8 mouse cellular contexts compared by ENCODE assay signal in genomic region chr16:31943980-31944379, GRCm38 (mm10). TPM values are rescaled to one million over a fixed set of nuclear protein-coding genes. Genes with fewer than 3 reads are reported as not detected.
DNase-seq lines count a peak whose midpoint lies in the region; ATAC-seq and TF ChIP-seq lines count a peak whose summit lies in the region.

No protein-coding gene starts in this region.

- WGBS in embryonic facial prominence, embryonic 11.5 days: 4% methylated on average over 10 of the region's 10 CpGs
- WGBS in heart, embryonic 12.5 days: 5% methylated on average over 10 of the region's 10 CpGs
- WGBS in kidney, postnatal 0 days: 3% methylated on average over 10 of the region's 10 CpGs
- WGBS in lung, embryonic 16.5 days: 5% methylated on average over 10 of the region's 10 CpGs

- no peak overlapping the region for H3K4me2 ChIP-seq in embryonic facial prominence, embryonic 11.5 days (ENCODE audit: low read depth, low read length)
- H3K4me2 ChIP-seq in heart, embryonic 12.5 days: peak overlapping the region; percentile 6; the same call in 1 of the 2 replicates
- no peak overlapping the region for H3K4me2 ChIP-seq in kidney, postnatal 0 days (ENCODE audit: low read length)
- no peak overlapping the region for H3K4me2 ChIP-seq in lung, embryonic 16.5 days (ENCODE audit: low read depth, low read length)

- H3K27ac ChIP-seq in embryonic facial prominence, embryonic 11.5 days (replicated peaks; ENCODE audit: low read depth, low read length): no peak overlapping the region
- H3K27ac ChIP-seq in heart, embryonic 12.5 days (ENCODE audit: poor library complexity, severe bottlenecking): no peak overlapping the region
- H3K27ac ChIP-seq in kidney, postnatal 0 days: no peak overlapping the region
- no peak overlapping the region for H3K27ac ChIP-seq in lung, embryonic 16.5 days (ENCODE audit: low read length)

- ATAC-seq in embryonic facial prominence, embryonic 11.5 days (replicated peaks; ENCODE audit: insufficient number of reproducible peaks, low FRiP score, low TSS enrichment, low read depth): 0 out of 2 replicates have a peak, but pooled peaks have one; percentile 25
- no peak for ATAC-seq in heart, embryonic 12.5 days (ENCODE audit: insufficient number of reproducible peaks, low FRiP score)
- peak; percentile 35; the same call in 1 of the 2 replicates for ATAC-seq in kidney, postnatal 0 days (replicated peaks; ENCODE audit: low FRiP score, low read depth)
- ATAC-seq in lung, embryonic 16.5 days (ENCODE audit: low read depth): peak; percentile 21; the same call in 1 of the 2 replicates

- peak; percentile 83 for TF ChIP-seq CTCF in kidney, postnatal 0 days (IDR thresholded peaks at IDR 0.05; ENCODE audit: low read depth)

- H3K4me3 ChIP-seq in embryonic facial prominence, embryonic 11.5 days (ENCODE audit: low read depth, low read length): no peak overlapping the region
- no peak overlapping the region for H3K4me3 ChIP-seq in heart, embryonic 12.5 days
- no peak overlapping the region for H3K4me3 ChIP-seq in kidney, postnatal 0 days (replicated peaks; ENCODE audit: low read depth, low read length)
- no peak overlapping the region for H3K4me3 ChIP-seq in lung, embryonic 16.5 days (ENCODE audit: low read length)

- no peaks in the 10 kb centered on the region for H3K4me1 ChIP-seq in embryonic facial prominence, embryonic 11.5 days (ENCODE audit: control insufficient read depth, insufficient read depth, low read length)
- peaks cover 28% of the 10 kb centered on the region for H3K4me1 ChIP-seq in heart, embryonic 12.5 days (replicated peaks)
- peaks cover 11% of the 10 kb centered on the region for H3K4me1 ChIP-seq in kidney, postnatal 0 days (replicated peaks; ENCODE audit: insufficient read depth, low read length)
- H3K4me1 ChIP-seq in lung, embryonic 16.5 days (replicated peaks; ENCODE audit: control insufficient read depth, insufficient read depth, low read length): peaks cover 13% of the 10 kb centered on the region

- H3K36me3 ChIP-seq in embryonic facial prominence, embryonic 11.5 days (replicated peaks; ENCODE audit: control insufficient read depth, insufficient read depth, low read depth, low read length): no peaks in the 10 kb centered on the region
- H3K36me3 ChIP-seq in heart, embryonic 12.5 days: peaks cover 12% of the 10 kb centered on the region; the same call in 1 of the 2 replicates
- no peaks in the 10 kb centered on the region for H3K36me3 ChIP-seq in kidney, postnatal 0 days (ENCODE audit: insufficient read depth, low read length)
- H3K36me3 ChIP-seq in lung, embryonic 16.5 days (ENCODE audit: control insufficient read depth, insufficient read depth, low read length): no peaks in the 10 kb centered on the region

- no peak overlapping the region for H3K9ac ChIP-seq in embryonic facial prominence, embryonic 11.5 days (replicated peaks; ENCODE audit: low read length)
- 0 out of 2 replicates have a peak overlapping the region, but pooled peaks have one; percentile 43 for H3K9ac ChIP-seq in heart, embryonic 12.5 days
- H3K9ac ChIP-seq in kidney, postnatal 0 days (ENCODE audit: low read depth, low read length): no peak overlapping the region
- H3K9ac ChIP-seq in lung, embryonic 16.5 days (ENCODE audit: low read length): 0 out of 2 replicates have a peak overlapping the region, but pooled peaks have one; percentile 32

- no peaks in the 10 kb centered on the region for H3K9me3 ChIP-seq in embryonic facial prominence, embryonic 11.5 days (replicated peaks; ENCODE audit: control insufficient read depth, low read length)
- H3K9me3 ChIP-seq in heart, embryonic 12.5 days (replicated peaks): no peaks in the 10 kb centered on the region
- no peaks in the 10 kb centered on the region for H3K9me3 ChIP-seq in kidney, postnatal 0 days (replicated peaks; ENCODE audit: low read length)
- no peaks in the 10 kb centered on the region for H3K9me3 ChIP-seq in lung, embryonic 16.5 days (ENCODE audit: control insufficient read depth, low read length)

- H3K27me3 ChIP-seq in embryonic facial prominence, embryonic 11.5 days (ENCODE audit: control insufficient read depth, insufficient read depth, low read length): no peaks in the 10 kb centered on the region
- H3K27me3 ChIP-seq in heart, embryonic 12.5 days (replicated peaks): no peaks in the 10 kb centered on the region
- no peaks in the 10 kb centered on the region for H3K27me3 ChIP-seq in kidney, postnatal 0 days (ENCODE audit: insufficient read depth, low read length)
- H3K27me3 ChIP-seq in lung, embryonic 16.5 days (ENCODE audit: control insufficient read depth, insufficient read depth, low read depth, low read length): no peaks in the 10 kb centered on the region

- DNase-seq in CD8-positive naive resting alpha-beta T cell, adult 2 months (ENCODE audit: low read depth in 2 of 2, low spot score in 2 of 2): peak; percentile 72 to 81
- peak; percentile 78 to 89 for DNase-seq in adrenal gland, postnatal 36 days
- peak; percentile 89 for DNase-seq in embryonic facial prominence, embryonic 11.5 days (ENCODE audit: low spot score)
- DNase-seq in kidney, postnatal 0 days (ENCODE audit: low spot score): peak; percentile 86
- peak; percentile 55 for DNase-seq in ovary, postnatal 14 days (ENCODE audit: low spot score)
- peak; percentile 58 to 87 for DNase-seq in thymus, postnatal 10 days (ENCODE audit: low spot score in 2 of 2)

RNA-seq across cellular contexts. Expression of gene 0610012G03Rik, which starts 4.3 kb away (rescaled TPM):
- 10 to 100 TPM; 42.0 to 42.9 TPM for total RNA-seq in adrenal gland, postnatal 36 days (2021)
- 86.6 and 90.6 TPM in 2 replicates for polyA plus RNA-seq in embryonic facial prominence, embryonic 11.5 days (2014; fragmentation: Nextera tagmentation; extraction: Ambion mirVana)
- 90.3 and 91.4 TPM in 2 replicates for polyA plus RNA-seq in heart, embryonic 12.5 days (2016; fragmentation: Nextera tagmentation; extraction: Ambion mirVana)
- 137 and 140 TPM in 2 replicates for polyA plus RNA-seq in kidney, postnatal 0 days (2015; fragmentation: Nextera tagmentation; extraction: Ambion mirVana)
- 68.1 and 71.8 TPM in 2 replicates for polyA plus RNA-seq in lung, embryonic 16.5 days (2015; fragmentation: Nextera tagmentation; extraction: Ambion mirVana)

RNA-seq across cellular contexts. Expression of gene Ncbp2, which starts 4.3 kb away (rescaled TPM):
- 10 to 100 TPM; 52.8 to 57.9 TPM for total RNA-seq in adrenal gland, postnatal 36 days (2021)
- polyA plus RNA-seq in embryonic facial prominence, embryonic 11.5 days (2014; fragmentation: Nextera tagmentation; extraction: Ambion mirVana): 173 TPM in 2 replicates
- polyA plus RNA-seq in heart, embryonic 12.5 days (2016; fragmentation: Nextera tagmentation; extraction: Ambion mirVana): 79.4 and 85.0 TPM in 2 replicates
- polyA plus RNA-seq in kidney, postnatal 0 days (2015; fragmentation: Nextera tagmentation; extraction: Ambion mirVana): 79.1 and 82.4 TPM in 2 replicates
- polyA plus RNA-seq in lung, embryonic 16.5 days (2015; fragmentation: Nextera tagmentation; extraction: Ambion mirVana): 102 and 107 TPM in 2 replicates

RNA-seq across cellular contexts. Expression of gene Pigz, which starts 10.3 kb away (rescaled TPM):
- total RNA-seq in adrenal gland, postnatal 36 days (2021): 1 to 10 TPM in 1 of 2 experiments, under 1 TPM in 1; 0.23 to 1.0 TPM
- 0.41 and 0.56 TPM in 2 replicates for polyA plus RNA-seq in embryonic facial prominence, embryonic 11.5 days (2014; fragmentation: Nextera tagmentation; extraction: Ambion mirVana)
- 0.32 and 0.52 TPM in 2 replicates for polyA plus RNA-seq in heart, embryonic 12.5 days (2016; fragmentation: Nextera tagmentation; extraction: Ambion mirVana)
- 1.8 and 2.2 TPM in 2 replicates for polyA plus RNA-seq in kidney, postnatal 0 days (2015; fragmentation: Nextera tagmentation; extraction: Ambion mirVana)
- polyA plus RNA-seq in lung, embryonic 16.5 days (2015; fragmentation: Nextera tagmentation; extraction: Ambion mirVana): 0.33 and 0.40 TPM in 2 replicates

RNA-seq across cellular contexts. Expression of gene Senp5, which starts 59.1 kb away (rescaled TPM):
- 10 to 100 TPM; 21.6 to 25.6 TPM for total RNA-seq in adrenal gland, postnatal 36 days (2021)
- 10.0 and 10.9 TPM in 2 replicates for polyA plus RNA-seq in embryonic facial prominence, embryonic 11.5 days (2014; fragmentation: Nextera tagmentation; extraction: Ambion mirVana)
- 17.1 and 17.9 TPM in 2 replicates for polyA plus RNA-seq in heart, embryonic 12.5 days (2016; fragmentation: Nextera tagmentation; extraction: Ambion mirVana)
- 7.0 and 8.1 TPM in 2 replicates for polyA plus RNA-seq in kidney, postnatal 0 days (2015; fragmentation: Nextera tagmentation; extraction: Ambion mirVana)
- polyA plus RNA-seq in lung, embryonic 16.5 days (2015; fragmentation: Nextera tagmentation; extraction: Ambion mirVana): 11.8 and 13.5 TPM in 2 replicates

Comparison
In these comparisons a context has a peak if more than half of its experiments do, and no peak if none do; other contexts are left out.
1. H3K9ac ChIP-seq: peak in heart, embryonic 12.5 days (single experiment) and lung, embryonic 16.5 days (single experiment); none in embryonic facial prominence, embryonic 11.5 days (single experiment) and kidney, postnatal 0 days (single experiment).
2. Peak in every context shown above with its lines, with median percentiles within 50 percentile points of each other: DNase-seq.